Mouse (Mus musculus) C3H10T1/2 (cell line): ENCODE data around the gene Lig3. TPM values are rescaled to one million over a fixed set of nuclear protein-coding genes. Genes with fewer than 3 reads are reported as not detected.

Experiments used
- polyA plus RNA-seq, 2 experiments: library from polyadenylated mRNA; unstranded; fragments of >200 nt; fragmentation: generic; extraction: Trizol; gene quantifications; one replicate each; pipeline ENCODE4 v1.2.1; 2012; ENCODE audit warnings: missing spikeins in 2 of 2

Lig3 gene
- 10 to 100 TPM in 1 of 2 experiments, 1 to 10 TPM in 1; 7.6 to 17.1 TPM for polyA plus RNA-seq

GRCm38 (mm10) chr11:82780983-82781903, at the start of gene Lig3:
TSS of gene Lig3 (plus strand) at chr11:82781108.

GRCm38 (mm10) chr11:82763742-82764437, 17.0 kb upstream of the Lig3 start, which contains the start of the genes Cct6b and Zfp830:
TSS of gene Cct6b (minus strand) at chr11:82764321.
TSS of gene Zfp830 (plus strand) at chr11:82764345.

Other genes with a start within 250 kb of the Lig3 start
- gene Cct6b, start 16.8 kb upstream of the Lig3 start, polyA plus RNA-seq: under 1 TPM; 0.09 to 0.64 TPM
- gene Zfp830, start 16.8 kb upstream of the Lig3 start, polyA plus RNA-seq: 10 to 100 TPM in 1 of 2 experiments, 1 to 10 TPM in 1; 2.4 to 13.7 TPM
- gene Rffl, start 90.1 kb downstream of the Lig3 start, polyA plus RNA-seq: 1 to 10 TPM; 2.4 to 4.4 TPM
- 10 to 100 TPM; 21.0 to 22.0 TPM for gene Rad51d, start 109.5 kb downstream of the Lig3 start, polyA plus RNA-seq
- under 1 TPM; 0.01 to 0.12 TPM for gene Fndc8, start 111.0 kb downstream of the Lig3 start, polyA plus RNA-seq
- 10 to 100 TPM; 23.7 to 54.0 TPM for gene Nle1, start 127.3 kb downstream of the Lig3 start, polyA plus RNA-seq
- under 1 TPM in 1 of 2 experiments, not detected in 1; 0.04 TPM for gene Unc45b, start 129.4 kb downstream of the Lig3 start, polyA plus RNA-seq
- under 1 TPM; 0.02 to 0.35 TPM for gene Slfn5, start 170.2 kb downstream of the Lig3 start, polyA plus RNA-seq
- gene Slfn9, start 210.7 kb downstream of the Lig3 start, polyA plus RNA-seq: under 1 TPM; 0.21 to 0.73 TPM
- under 1 TPM in 1 of 2 experiments, not detected in 1; 0.07 TPM for gene Slfn8, start 239.7 kb downstream of the Lig3 start, polyA plus RNA-seq